ENCODE assay signal across 20 mouse cellular contexts in the genomic region with DNA sequence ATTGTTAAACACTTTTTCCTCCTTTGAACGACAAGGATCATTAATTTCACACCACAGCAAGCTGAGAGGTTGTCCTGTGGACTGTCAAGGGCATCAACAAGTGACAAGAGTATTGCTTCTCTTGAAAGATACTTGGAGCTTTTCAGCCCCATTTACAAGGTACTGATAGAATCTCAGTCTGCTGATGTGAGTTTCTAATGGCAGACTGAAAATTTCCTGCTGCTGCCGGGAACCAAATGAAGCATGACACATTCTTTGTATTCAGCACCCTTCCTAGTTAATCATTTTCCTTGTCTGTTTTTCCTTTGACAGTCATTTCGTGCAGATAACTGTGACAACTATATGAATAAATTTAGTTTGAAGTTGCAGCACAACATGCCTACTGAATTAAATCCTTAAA. TPM values are rescaled to one million over a fixed set of nuclear protein-coding genes. Genes with fewer than 3 reads are reported as not detected.
DNase-seq lines count a peak whose midpoint lies in the region; ATAC-seq and TF ChIP-seq lines count a peak whose summit lies in the region.
"Had no signal": no experiment of that assay in that cellular context is flagged by ENCODE, and none has a peak within 500 bp of the region (broad histone marks: within the 10 kb centered on the region; RNA-seq: fewer than 3 reads in every experiment).

No protein-coding gene starts in this region.

- H3K27ac ChIP-seq in kidney, adult 2 months (ENCODE audit: insufficient read depth, low read depth, low read length), result peak overlapping the region; percentile 89
- peak overlapping the region; percentile 45; the same call in 1 of the 2 replicates for H3K27ac ChIP-seq in kidney, embryonic 15.5 days
- no peak overlapping the region for H3K27ac ChIP-seq in liver, embryonic 11.5 days (ENCODE audit: low read depth, low read length)
- H3K27ac ChIP-seq: embryonic facial prominence, embryonic 12.5 days; forebrain, embryonic 15.5 days; heart, embryonic 10.5 days; hindbrain, embryonic 14.5 days had no signal

- no peaks in the 10 kb centered on the region for H3K27me3 ChIP-seq in kidney, adult 2 months (replicated peaks; ENCODE audit: control insufficient read depth, insufficient read depth, low read length)
- no peaks in the 10 kb centered on the region for H3K27me3 ChIP-seq in kidney, embryonic 15.5 days
- no peaks in the 10 kb centered on the region for H3K27me3 ChIP-seq in liver, embryonic 11.5 days (replicated peaks; ENCODE audit: control insufficient read depth, insufficient read depth, low read length)
- H3K27me3 ChIP-seq: CH12.LX; embryonic facial prominence, embryonic 12.5 days; forebrain, embryonic 15.5 days; Patski had no signal

- WGBS in kidney, adult 2 months, result 11% methylated on average over 3 of the region's 3 CpGs
- WGBS in kidney, embryonic 15.5 days, result 7% methylated on average over 3 of the region's 3 CpGs
- WGBS in liver, embryonic 11.5 days, result 43% methylated on average over 3 of the region's 3 CpGs

- no peaks in the 10 kb centered on the region for H3K9me3 ChIP-seq in kidney, embryonic 15.5 days (replicated peaks)
- H3K9me3 ChIP-seq in liver, embryonic 11.5 days (ENCODE audit: control insufficient read depth, low read length), result no peaks in the 10 kb centered on the region
- H3K9me3 ChIP-seq: embryonic facial prominence, embryonic 12.5 days; forebrain, embryonic 15.5 days; heart, embryonic 10.5 days had no signal

- intact Hi-C loops in heart, postnatal 25 days (cut with DNase I), result no loop called here

- no peak overlapping the region for H3K4me2 ChIP-seq in kidney, embryonic 15.5 days
- no peak overlapping the region for H3K4me2 ChIP-seq in liver, embryonic 11.5 days
- H3K4me2 ChIP-seq: embryonic facial prominence, embryonic 12.5 days; forebrain, embryonic 15.5 days; hindbrain, embryonic 14.5 days had no signal

- no peak overlapping the region for H3K4me3 ChIP-seq in kidney, adult 2 months (ENCODE audit: insufficient read depth, low read depth, low read length)
- H3K4me3 ChIP-seq in kidney, embryonic 15.5 days (replicated peaks), result no peak overlapping the region
- H3K4me3 ChIP-seq in liver, embryonic 11.5 days (ENCODE audit: low read depth, low read length), result no peak overlapping the region
- H3K4me3 ChIP-seq: embryonic facial prominence, embryonic 12.5 days; forebrain, embryonic 15.5 days; heart, embryonic 10.5 days had no signal

- H3K36me3 ChIP-seq in kidney, adult 2 months (ENCODE audit: control insufficient read depth, insufficient read depth, low read length), result no peaks in the 10 kb centered on the region
- H3K36me3 ChIP-seq in kidney, embryonic 15.5 days, result no peaks in the 10 kb centered on the region
- H3K36me3 ChIP-seq in liver, embryonic 11.5 days (ENCODE audit: control insufficient read depth, insufficient read depth, low read length), result no peaks in the 10 kb centered on the region
- H3K36me3 ChIP-seq: embryonic facial prominence, embryonic 12.5 days; forebrain, embryonic 15.5 days; heart, embryonic 10.5 days had no signal

- H3K9ac ChIP-seq in kidney, embryonic 15.5 days, result no peak overlapping the region
- H3K9ac ChIP-seq in liver, embryonic 11.5 days (ENCODE audit: low read depth, low read length), result no peak overlapping the region
- H3K9ac ChIP-seq: embryonic facial prominence, embryonic 12.5 days; forebrain, embryonic 15.5 days; hindbrain, embryonic 14.5 days had no signal

- ATAC-seq in kidney, embryonic 15.5 days (replicated peaks; ENCODE audit: low FRiP score), result peak; percentile 54
- no peak for ATAC-seq in liver, embryonic 11.5 days (replicated peaks; ENCODE audit: low FRiP score)
- ATAC-seq: activated CD4-positive, CD25-positive, alpha-beta regulatory T cell, adult 4 months; forebrain, embryonic 15.5 days; Patski had no signal

- TF ChIP-seq POLR2A in brain, embryonic 14.5 days (IDR thresholded peaks at IDR 0.05; ENCODE audit: borderline replicate concordance, extremely low read depth, insufficient read depth, insufficient read length, poor library complexity, severe bottlenecking), result no peak
- no peak for TF ChIP-seq POLR2A in kidney, adult 2 months (IDR thresholded peaks at IDR 0.05; ENCODE audit: low read depth, low read length)

- peaks cover 9% of the 10 kb centered on the region; the same call in 1 of the 2 replicates for H3K4me1 ChIP-seq in kidney, adult 2 months (ENCODE audit: control insufficient read depth, insufficient read depth, low read length)
- H3K4me1 ChIP-seq in kidney, embryonic 15.5 days, result peaks cover 4% of the 10 kb centered on the region; the same call in 1 of the 2 replicates
- no peaks in the 10 kb centered on the region for H3K4me1 ChIP-seq in liver, embryonic 11.5 days (replicated peaks; ENCODE audit: control insufficient read depth, insufficient read depth, low read length)
- H3K4me1 ChIP-seq: embryonic facial prominence, embryonic 12.5 days; forebrain, embryonic 15.5 days; heart, embryonic 10.5 days had no signal

- peak; percentile 7 for DNase-seq in brain, embryonic 14.5 days (ENCODE audit: low read depth)
- DNase-seq in kidney, adult 2 months, result peak; percentile 73
- peak; percentile 44 for DNase-seq in kidney, postnatal 14 days
- DNase-seq in heart, postnatal 25 days (ENCODE audit: low spot score), result no peak
- no peak for DNase-seq in layer of hippocampus, adult 18-20 months (ENCODE audit: low spot score in 2 of 2)
- DNase-seq in liver, embryonic 11.5 days (ENCODE audit: low spot score), result no peak
- DNase-seq: adrenal gland, postnatal 25 days; cerebellum, adult 11 months; cerebellum, adult 8-10 months; cerebellum, postnatal 14 days; heart, adult 18-20 months; heart, postnatal 10 days had no signal

- no peak for TF ChIP-seq CTCF in brain, embryonic 14.5 days (IDR thresholded peaks at IDR 0.05; ENCODE audit: borderline replicate concordance, extremely low read depth, insufficient read depth, insufficient read length)
- no peak for TF ChIP-seq CTCF in kidney, adult 2 months (conservative IDR thresholded peaks at IDR 0.05; ENCODE audit: insufficient read depth, insufficient read length, low read depth, low read length)

RNA-seq across cellular contexts. Expression of a gene that starts 22.3 kb away (rescaled TPM):
- polyA plus RNA-seq in brain, embryonic 14.5 days (2012; rRNA removed), result 13.0 and 17.2 TPM in 2 replicates
- polyA plus RNA-seq in kidney, adult 2 months (2012; rRNA removed), result 2.4 and 2.9 TPM in 2 replicates
- polyA plus RNA-seq in kidney, embryonic 15.5 days (2015; fragmentation: Nextera tagmentation; extraction: Ambion mirVana), result 11.4 and 11.5 TPM in 2 replicates
- 1 to 10 TPM; 5.0 to 5.2 TPM for total RNA-seq in heart, postnatal 25 days (2021)
- 10 to 100 TPM; 42.2 to 45.4 TPM for total RNA-seq in layer of hippocampus, adult 18-20 months (2021)
- 4.9 and 5.0 TPM in 2 replicates for polyA plus RNA-seq in liver, embryonic 11.5 days (2014; fragmentation: Nextera tagmentation; extraction: Ambion mirVana)
- total RNA-seq: CH12.LX had no signal

Comparison
In these comparisons a context has a peak if more than half of its experiments do, and no peak if none do; other contexts are left out.
1. DNase-seq: peak in brain, embryonic 14.5 days (single experiment), kidney, adult 2 months (single experiment) and kidney, postnatal 14 days (single experiment); none in heart, postnatal 25 days (single experiment), layer of hippocampus, adult 18-20 months (0 of 2) and liver, embryonic 11.5 days (single experiment).